Mouse (Mus musculus): Measurements from ENCODE around the gene Defa36.
"Not testable (repeated sequence)": the region's sequence is repeated elsewhere in the genome, so short reads cannot be mapped to it uniquely, and the experiment has no call there.

The Defa36 gene

DNA sequence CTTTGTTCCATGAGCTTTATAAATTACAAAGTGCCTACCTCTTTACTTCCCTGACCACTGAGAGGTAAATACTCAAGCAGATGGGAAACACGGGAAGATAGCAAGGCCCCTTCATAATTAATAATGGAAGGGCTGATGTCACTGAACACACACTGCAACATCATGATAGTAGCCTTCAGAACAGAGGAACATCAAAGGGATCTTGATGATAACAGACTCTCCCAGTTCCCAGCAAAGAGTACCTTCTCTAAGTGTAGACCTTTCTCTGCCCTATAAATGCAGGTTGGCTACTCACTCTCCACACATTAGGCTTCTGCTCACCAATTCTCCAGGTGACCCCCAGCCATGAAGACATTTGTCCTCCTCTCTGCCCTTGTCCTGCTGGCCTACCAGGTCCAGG is at the start of gene Defa36:
Gene Defa36, plus strand, starts transcription at position 301 of the 400 bp plus-strand sequence.
- not testable (repeated sequence) for DNase-seq

DNA sequence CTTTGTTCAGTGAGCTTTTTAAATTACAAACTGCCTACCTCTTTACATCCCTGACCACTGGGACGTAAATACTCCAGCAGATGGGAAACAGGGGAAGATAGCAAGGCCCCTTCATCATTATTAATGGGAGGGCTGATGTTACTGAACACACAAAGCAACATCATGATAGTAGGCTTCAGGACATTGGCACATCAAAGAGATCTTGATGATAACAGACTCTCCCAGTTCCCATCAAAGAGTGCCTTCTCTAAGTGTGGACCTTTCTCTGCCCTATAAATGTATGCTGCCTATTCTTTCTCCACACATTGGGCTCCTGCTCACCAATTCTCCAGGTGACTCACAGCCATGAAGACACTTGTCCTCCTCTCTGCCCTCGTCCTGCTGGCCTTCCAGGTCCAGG is 49.0 kb upstream of the Defa36 start, which contains the start of gene Defa2:
Gene Defa2, plus strand, starts transcription at position 301 of the 400 bp plus-strand sequence.
- not testable (repeated sequence) for DNase-seq

DNA sequence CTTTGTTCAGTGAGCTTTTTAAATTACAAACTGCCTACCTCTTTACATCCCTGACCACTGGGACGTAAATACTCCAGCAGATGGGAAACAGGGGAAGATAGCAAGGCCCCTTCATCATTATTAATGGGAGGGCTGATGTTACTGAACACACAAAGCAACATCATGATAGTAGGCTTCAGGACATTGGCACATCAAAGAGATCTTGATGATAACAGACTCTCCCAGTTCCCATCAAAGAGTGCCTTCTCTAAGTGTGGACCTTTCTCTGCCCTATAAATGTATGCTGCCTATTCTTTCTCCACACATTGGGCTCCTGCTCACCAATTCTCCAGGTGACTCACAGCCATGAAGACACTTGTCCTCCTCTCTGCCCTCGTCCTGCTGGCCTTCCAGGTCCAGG is 35.7 kb upstream of the Defa36 start, which contains the start of gene Defa33:
Gene Defa33, plus strand, starts transcription at position 301 of the 400 bp plus-strand sequence.
- DNase-seq, result not testable (repeated sequence)

DNA sequence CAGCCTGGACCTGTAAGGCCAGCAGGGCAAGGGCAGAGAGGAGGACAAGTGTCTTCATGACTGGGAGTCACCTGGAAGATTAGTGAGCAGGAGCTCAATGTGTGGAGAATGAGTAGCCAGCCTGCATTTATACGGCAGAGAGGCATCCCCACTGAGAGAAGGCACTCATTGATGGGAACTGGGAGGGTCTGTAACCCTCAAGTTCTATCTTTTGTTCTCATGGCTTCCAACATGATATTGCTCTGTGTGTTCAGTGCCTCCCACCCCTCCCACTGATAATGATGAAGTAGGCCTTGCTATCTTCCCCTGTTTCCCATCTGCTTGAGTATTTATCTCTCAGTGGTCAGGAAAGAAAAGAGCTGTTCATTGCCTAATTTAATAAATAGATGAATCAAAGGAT is 29.2 kb downstream of the Defa36 start, which contains the start of gene Gm7849:
Gene Gm7849, minus strand, starts transcription at position 101 of the 400 bp plus-strand sequence.
- not testable (repeated sequence) for DNase-seq

Measured in thymus, postnatal 4 days (tissue).